Mouse (Mus musculus): Measurements from ENCODE around the gene Izumo1r. TPM values are rescaled to one million over a fixed set of nuclear protein-coding genes. Genes with fewer than 3 reads are reported as not detected.

Izumo1r gene
- total and polyA plus RNA-seq, 3 experiments, result not detected

DNA sequence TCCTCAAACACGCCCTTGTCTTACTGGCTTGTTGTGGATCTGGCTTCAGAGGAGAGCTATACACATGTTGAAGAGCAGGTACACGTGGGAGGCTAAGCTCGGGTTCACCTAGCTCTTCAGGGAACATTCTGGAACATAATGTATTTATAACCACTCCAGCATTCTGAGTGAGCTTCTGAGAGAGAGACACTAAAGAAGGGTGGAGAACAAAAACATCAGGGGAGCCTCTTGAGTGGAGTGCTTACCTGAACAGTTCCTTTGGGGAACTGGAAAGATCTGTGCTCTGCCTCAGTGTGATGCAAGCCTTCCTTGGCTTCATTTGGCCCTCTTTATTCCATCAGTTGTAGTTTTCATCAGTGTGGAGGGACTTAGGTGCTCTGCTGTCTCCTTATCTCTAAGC, 35.9 kb upstream of the Izumo1r start:
- no peak for TF ChIP-seq MAZ (IDR thresholded peaks at IDR 0.05; ENCODE audit: low read depth, low read length)
- TF ChIP-seq JUND (conservative IDR thresholded peaks at IDR 0.05; ENCODE audit: low read depth, low read length), result no peak
- no peak for TF ChIP-seq E2F4 (IDR thresholded peaks at IDR 0.05; ENCODE audit: insufficient replicate concordance, low read depth, low read length)
- TF ChIP-seq MAFK (IDR thresholded peaks at IDR 0.05; ENCODE audit: insufficient replicate concordance, low read length), result no peak
- TF ChIP-seq IRF4 (IDR thresholded peaks at IDR 0.05; ENCODE audit: low read depth, low read length), result no peak
- TF ChIP-seq SMC3 (IDR thresholded peaks at IDR 0.05; ENCODE audit: low read depth, low read length), result no peak
- no peak for TF ChIP-seq EP300 (IDR thresholded peaks at IDR 0.05; ENCODE audit: low read length)
- Histone ChIP-seq H3K27ac (ENCODE audit: insufficient read depth, low read depth) (no peak overlapping the region), H3K4me1 (ENCODE audit: control insufficient read depth in 1 of 2, insufficient read depth in 2 of 2) (no peaks in the 10 kb centered on the region), H3K9ac (ENCODE audit: insufficient read depth, low read depth) (no peak overlapping the region), H3K9me3 (replicated peaks; ENCODE audit: low read length) (no peaks in the 10 kb centered on the region), H3K27me3 (replicated peaks) (no peaks in the 10 kb centered on the region), H3K4me2 (ENCODE audit: insufficient read depth, low read depth, poor library complexity, severe bottlenecking) (no peak overlapping the region), H3K36me3 (replicated peaks in 1 of 2; ENCODE audit: control insufficient read depth in 1 of 2, insufficient read depth in 1 of 2, low read length in 1 of 2) (no peaks in the 10 kb centered on the region), H3K4me3 (replicated peaks in 1 of 3; ENCODE audit: low read depth in 2 of 3, low read length in 2 of 3, poor library complexity in 1 of 3) (no peak overlapping the region), H3K79me2 (replicated peaks; ENCODE audit: control insufficient read depth, extremely low read depth, insufficient read depth, poor library complexity, severe bottlenecking) (no peaks in the 10 kb centered on the region)
- DNase-seq (ENCODE audit: extremely low read depth), result no peak
- in situ Hi-C loops (cut with MboI; ENCODE audit: low pct_ligation_motif_present, low pct_unique_long_range_greater_than_20kb, low sequenced_read_pairs) (no loop called here), dilution Hi-C loops (cut with MboI; ENCODE audit: extremely low pct_ligation_motif_present, extremely low pct_unique_long_range_greater_than_20kb, low sequenced_read_pairs) (no loop called here)

DNA sequence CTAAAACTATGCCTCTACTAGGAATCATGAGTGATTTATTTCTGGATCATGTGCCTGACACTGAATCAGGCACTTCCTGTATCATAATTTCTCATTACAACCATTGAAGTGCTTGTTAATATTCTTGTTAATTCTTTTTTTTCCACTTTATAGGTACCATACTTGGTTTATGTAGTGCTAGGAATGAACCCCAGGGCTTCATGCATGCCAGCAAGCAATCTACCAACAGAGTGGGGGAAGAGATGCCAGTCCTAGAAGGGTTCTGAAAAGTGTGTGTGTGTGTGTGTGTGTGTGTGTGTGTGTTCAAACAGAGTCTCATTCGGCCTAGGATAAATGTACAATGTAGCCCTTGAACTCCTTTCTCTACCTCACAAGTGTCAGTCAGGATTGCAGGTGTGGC, 33.6 kb upstream of the Izumo1r start:
- Histone ChIP-seq H3K9ac (ENCODE audit: insufficient read depth, low read depth) (no peak overlapping the region), H3K79me2 (replicated peaks; ENCODE audit: control insufficient read depth, extremely low read depth, insufficient read depth, poor library complexity, severe bottlenecking) (no peaks in the 10 kb centered on the region), H3K4me1 (ENCODE audit: control insufficient read depth in 1 of 2, insufficient read depth in 2 of 2) (no peaks in the 10 kb centered on the region), H3K4me3 (replicated peaks in 1 of 3; ENCODE audit: low read depth in 2 of 3, low read length in 2 of 3, poor library complexity in 1 of 3) (no peak overlapping the region), H3K27ac (ENCODE audit: insufficient read depth, low read depth) (no peak overlapping the region), H3K4me2 (ENCODE audit: insufficient read depth, low read depth, poor library complexity, severe bottlenecking) (no peak overlapping the region), H3K9me3 (replicated peaks; ENCODE audit: low read length) (no peaks in the 10 kb centered on the region), H3K36me3 (replicated peaks in 1 of 2; ENCODE audit: control insufficient read depth in 1 of 2, insufficient read depth in 1 of 2, low read length in 1 of 2) (no peaks in the 10 kb centered on the region), H3K27me3 (replicated peaks) (no peaks in the 10 kb centered on the region)
- dilution Hi-C loops (cut with MboI; ENCODE audit: extremely low pct_ligation_motif_present, extremely low pct_unique_long_range_greater_than_20kb, low sequenced_read_pairs) (no loop called here), in situ Hi-C loops (cut with MboI; ENCODE audit: low pct_ligation_motif_present, low pct_unique_long_range_greater_than_20kb, low sequenced_read_pairs) (no loop called here)
- no peak for DNase-seq (ENCODE audit: extremely low read depth)
- no peak for TF ChIP-seq BHLHE40 (IDR thresholded peaks at IDR 0.05; ENCODE audit: low read depth, low read length)
- TF ChIP-seq ZMIZ1 (IDR thresholded peaks at IDR 0.05; ENCODE audit: low read depth, low read length), result no peak
- TF ChIP-seq PAX5 (IDR thresholded peaks at IDR 0.05; ENCODE audit: low read length), result no peak
- no peak for TF ChIP-seq MEF2A (IDR thresholded peaks at IDR 0.05; ENCODE audit: borderline replicate concordance, low read depth, low read length)
- TF ChIP-seq TCF12 (IDR thresholded peaks at IDR 0.05; ENCODE audit: low read depth, low read length), result no peak
- TF ChIP-seq EP300 (IDR thresholded peaks at IDR 0.05; ENCODE audit: low read length), result no peak
- no peak for TF ChIP-seq CHD1 (IDR thresholded peaks at IDR 0.05; ENCODE audit: low read depth, low read length)
- TF ChIP-seq MYC (IDR thresholded peaks at IDR 0.05; ENCODE audit: low read depth, low read length), result no peak
- no peak for TF ChIP-seq MAZ (IDR thresholded peaks at IDR 0.05; ENCODE audit: low read depth, low read length)

DNA sequence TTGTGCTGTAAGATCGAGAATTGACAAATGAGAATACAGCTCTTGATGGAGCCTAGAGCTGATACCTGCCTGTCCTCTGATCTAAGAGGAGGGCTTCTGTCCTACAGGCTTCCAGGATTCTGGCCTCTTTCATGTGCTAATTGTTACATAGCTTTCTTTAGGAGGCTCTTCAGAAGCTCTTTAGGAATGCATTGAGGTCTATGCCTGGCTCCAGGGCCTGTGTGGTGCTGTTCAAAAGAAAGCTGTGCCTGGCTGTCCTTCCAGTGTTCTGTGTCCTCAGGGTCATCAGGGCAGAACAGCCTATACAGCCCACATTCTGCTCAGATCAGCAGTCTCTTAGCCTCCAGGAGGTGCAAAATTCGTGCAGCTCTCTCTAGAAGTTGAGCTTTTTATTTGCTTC, 31.1 kb upstream of the Izumo1r start:
- TF ChIP-seq GABPA (IDR thresholded peaks at IDR 0.05; ENCODE audit: insufficient replicate concordance, low read depth, low read length) (no peak), RAD21 (IDR thresholded peaks at IDR 0.05; ENCODE audit: low read depth, low read length) (no peak), MAZ (IDR thresholded peaks at IDR 0.05; ENCODE audit: low read depth, low read length) (no peak), NRF1 (IDR thresholded peaks at IDR 0.05; ENCODE audit: low read depth, low read length) (no peak), USF2 (conservative IDR thresholded peaks at IDR 0.05; ENCODE audit: low read depth, low read length) (no peak), HCFC1 (IDR thresholded peaks at IDR 0.05; ENCODE audit: low read depth, low read length) (no peak), CTCF (conservative IDR thresholded peaks at IDR 0.05 in 1 of 2, IDR thresholded peaks at IDR 0.05 in 1 of 2; ENCODE audit: low read depth in 2 of 2, low read length in 2 of 2) (no peak), JUN (IDR thresholded peaks at IDR 0.05; ENCODE audit: insufficient read depth, low read depth, low read length) (no peak), ZKSCAN1 (IDR thresholded peaks at IDR 0.05; ENCODE audit: borderline replicate concordance, low read depth, low read length) (no peak)
- Histone ChIP-seq H3K4me1 (ENCODE audit: control insufficient read depth in 1 of 2, insufficient read depth in 2 of 2) (peaks cover 0 to 6% of the 10 kb centered on the region in 2 experiments; a peak in 2 of 4 replicates), H3K36me3 (replicated peaks in 1 of 2; ENCODE audit: control insufficient read depth in 1 of 2, insufficient read depth in 1 of 2, low read length in 1 of 2) (no peaks in the 10 kb centered on the region), H3K79me2 (replicated peaks; ENCODE audit: control insufficient read depth, extremely low read depth, insufficient read depth, poor library complexity, severe bottlenecking) (no peaks in the 10 kb centered on the region), H3K9ac (ENCODE audit: insufficient read depth, low read depth) (no peak overlapping the region), H3K27me3 (replicated peaks) (no peaks in the 10 kb centered on the region), H3K9me3 (replicated peaks; ENCODE audit: low read length) (no peaks in the 10 kb centered on the region), H3K4me2 (ENCODE audit: insufficient read depth, low read depth, poor library complexity, severe bottlenecking) (no peak overlapping the region), H3K27ac (ENCODE audit: insufficient read depth, low read depth) (no peak overlapping the region), H3K4me3 (replicated peaks in 1 of 3; ENCODE audit: low read depth in 2 of 3, low read length in 2 of 3, poor library complexity in 1 of 3) (no peak overlapping the region)
- no peak for DNase-seq (ENCODE audit: extremely low read depth)
- in situ Hi-C loops (cut with MboI; ENCODE audit: low pct_ligation_motif_present, low pct_unique_long_range_greater_than_20kb, low sequenced_read_pairs) (no loop called here), dilution Hi-C loops (cut with MboI; ENCODE audit: extremely low pct_ligation_motif_present, extremely low pct_unique_long_range_greater_than_20kb, low sequenced_read_pairs) (no loop called here)
